Mouse (Mus musculus) small intestine, adult 2 months (tissue): ENCODE results near the gene Oaz2.

Experiments
- CTCF ChIP-seq: fragments of 200-500 bp; IDR thresholded peaks from 2 replicates; pipeline ENCODE4 v1.5.1; 2012; ENCODE audit warnings: low read depth, mild to moderate bottlenecking, control low read depth, inconsistent platforms, low read length, moderate library complexity, mixed read lengths; ENCODE audit not compliant: insufficient replicate concordance, insufficient read length; ENCODE audit errors: extremely low read depth
- POLR2A ChIP-seq: fragments of 200-500 bp; IDR thresholded peaks from 2 replicates; pipeline ENCODE4 v1.6.1; 2012; ENCODE audit warnings: low read depth, mild to moderate bottlenecking, control low read depth, inconsistent platforms, low read length, moderate library complexity

- no peak for TF ChIP-seq POLR2A
- no peak for TF ChIP-seq CTCF
Measured at GRCm38 (mm10) chr9:65697356-65697755, 29.6 kb downstream of the Oaz2 start.
